Mouse (Mus musculus): ENCODE measurements around the gene St3gal4. TPM values are rescaled to one million over a fixed set of nuclear protein-coding genes. Genes with fewer than 3 reads are reported as not detected.

Gene St3gal4
- polyA plus RNA-seq, 1 experiment = 5.6 TPM

- no peak for DNase-seq (ENCODE audit: low read depth)
- TF ChIP-seq CTCF (IDR thresholded peaks at IDR 0.05; ENCODE audit: borderline replicate concordance, extremely low read depth, insufficient read depth, insufficient read length) (no peak), POLR2A (IDR thresholded peaks at IDR 0.05; ENCODE audit: borderline replicate concordance, extremely low read depth, insufficient read depth, insufficient read length, poor library complexity, severe bottlenecking) (no peak)
Observed at GRCm38 (mm10) chr9:35055528-35056330, 63.3 kb downstream of the St3gal4 start.

DNA sequence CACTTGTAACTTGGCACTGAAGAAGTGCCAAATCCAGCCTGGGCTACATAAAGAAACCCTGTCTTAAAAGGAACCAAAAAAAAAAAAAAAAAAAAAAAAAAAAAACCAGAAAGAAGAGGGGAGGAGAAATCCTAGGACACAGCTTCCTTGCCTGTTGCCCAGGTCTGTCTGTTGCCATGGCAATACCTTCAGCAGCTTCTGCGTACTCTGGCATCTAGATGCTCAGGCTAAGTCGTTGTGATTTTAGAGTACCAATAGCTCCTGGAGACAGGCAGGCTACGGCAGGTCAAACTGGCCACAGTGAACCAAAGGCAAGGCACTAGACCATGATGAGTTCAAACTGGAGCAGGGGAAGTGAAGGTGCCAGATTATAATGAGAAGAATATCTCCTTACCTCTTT lies 65.4 kb downstream of the St3gal4 start:
- peak; percentile 60 for DNase-seq (ENCODE audit: low read depth)
- TF ChIP-seq CTCF (IDR thresholded peaks at IDR 0.05; ENCODE audit: borderline replicate concordance, extremely low read depth, insufficient read depth, insufficient read length) = no peak
- TF ChIP-seq POLR2A (IDR thresholded peaks at IDR 0.05; ENCODE audit: borderline replicate concordance, extremely low read depth, insufficient read depth, insufficient read length, poor library complexity, severe bottlenecking) = no peak

DNA sequence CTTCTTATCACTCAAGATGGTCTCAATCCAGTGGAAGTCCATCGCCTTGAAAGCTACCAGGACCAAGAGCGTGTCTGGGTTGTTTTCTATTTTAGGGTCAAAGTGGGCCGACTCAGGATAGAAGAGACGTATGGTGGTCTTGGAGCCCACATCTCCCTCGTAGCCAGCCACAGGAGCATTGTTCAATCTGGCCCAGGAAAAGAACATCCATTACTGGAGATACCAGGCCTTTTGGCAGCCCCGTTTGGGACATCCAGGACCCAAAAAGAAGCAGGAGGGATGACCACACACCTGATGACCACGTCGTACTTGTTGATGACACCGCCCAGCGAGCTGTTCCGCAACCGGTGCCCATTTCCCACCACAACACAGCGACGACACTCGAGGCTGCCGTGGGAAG lies 66.0 kb downstream of the St3gal4 start:
- no peak for DNase-seq (ENCODE audit: low read depth)
- TF ChIP-seq POLR2A (IDR thresholded peaks at IDR 0.05; ENCODE audit: borderline replicate concordance, extremely low read depth, insufficient read depth, insufficient read length, poor library complexity, severe bottlenecking) = no peak
- no peak for TF ChIP-seq CTCF (IDR thresholded peaks at IDR 0.05; ENCODE audit: borderline replicate concordance, extremely low read depth, insufficient read depth, insufficient read length)

- no peak for DNase-seq (ENCODE audit: low read depth)
- TF ChIP-seq POLR2A (IDR thresholded peaks at IDR 0.05; ENCODE audit: borderline replicate concordance, extremely low read depth, insufficient read depth, insufficient read length, poor library complexity, severe bottlenecking) = no peak
- no peak for TF ChIP-seq CTCF (IDR thresholded peaks at IDR 0.05; ENCODE audit: borderline replicate concordance, extremely low read depth, insufficient read depth, insufficient read length)
Observed at GRCm38 (mm10) chr9:35052671-35053070, 66.4 kb downstream of the St3gal4 start.

DNA sequence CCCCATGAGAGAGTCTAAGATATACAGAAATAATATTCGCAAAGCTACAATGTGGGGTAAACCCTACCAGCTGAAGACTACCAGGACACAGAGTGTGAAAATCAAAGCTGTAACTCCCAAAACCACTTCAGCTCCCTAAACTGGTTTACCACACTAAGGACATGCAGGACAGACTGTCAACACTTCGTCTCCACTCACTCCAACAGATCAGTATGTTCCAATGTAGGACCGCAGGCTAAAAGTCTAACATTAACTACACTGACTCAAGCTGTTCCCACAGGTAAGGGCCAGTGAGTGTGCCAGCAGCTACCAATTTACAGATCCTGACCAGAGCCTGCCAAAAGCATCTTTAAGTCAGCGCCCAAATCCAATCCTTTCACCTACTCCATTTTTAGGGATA lies 67.4 kb downstream of the St3gal4 start:
- no peak for DNase-seq (ENCODE audit: low read depth)
- no peak for TF ChIP-seq CTCF (IDR thresholded peaks at IDR 0.05; ENCODE audit: borderline replicate concordance, extremely low read depth, insufficient read depth, insufficient read length)
- TF ChIP-seq POLR2A (IDR thresholded peaks at IDR 0.05; ENCODE audit: borderline replicate concordance, extremely low read depth, insufficient read depth, insufficient read length, poor library complexity, severe bottlenecking) = no peak

DNA sequence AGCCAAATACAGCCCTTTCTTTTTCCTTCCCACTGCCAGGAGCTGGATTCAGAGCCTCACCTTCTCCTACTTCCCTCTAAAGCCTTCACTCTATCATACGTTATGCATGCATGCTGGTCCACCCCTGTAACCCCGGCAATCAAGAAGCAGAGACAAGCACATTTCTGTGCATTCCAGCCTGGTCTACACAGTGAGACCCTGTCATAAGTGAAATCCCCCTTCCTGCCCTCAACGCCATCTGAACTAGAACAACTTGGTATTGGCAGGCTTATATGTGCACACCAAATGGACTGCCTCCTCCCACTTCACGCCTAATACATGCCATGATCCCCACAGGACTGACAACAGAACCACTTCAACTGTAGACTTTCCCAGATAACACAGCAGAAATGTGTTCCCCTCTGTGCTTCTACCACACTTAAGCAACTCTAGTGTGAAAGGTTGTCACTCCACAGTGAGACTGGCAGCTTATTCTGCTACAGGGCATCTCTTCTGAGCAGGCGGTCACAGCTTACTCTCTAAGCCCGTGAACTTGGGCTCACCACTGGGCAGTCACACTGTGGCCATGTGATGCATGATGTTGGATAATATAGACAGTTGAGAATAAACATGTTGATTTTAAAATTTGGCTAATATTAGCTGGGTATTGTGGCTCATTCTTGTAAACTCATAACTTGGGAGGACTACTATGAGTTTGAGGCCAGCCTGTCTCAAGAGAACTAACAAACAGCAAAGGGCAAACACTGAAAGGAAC lies 68.2 kb downstream of the St3gal4 start:
- TF ChIP-seq POLR2A (IDR thresholded peaks at IDR 0.05; ENCODE audit: borderline replicate concordance, extremely low read depth, insufficient read depth, insufficient read length, poor library complexity, severe bottlenecking) (no peak), CTCF (IDR thresholded peaks at IDR 0.05; ENCODE audit: borderline replicate concordance, extremely low read depth, insufficient read depth, insufficient read length) (no peak)
- DNase-seq (ENCODE audit: low read depth) = no peak

GRCm38 (mm10) chr9:35049891-35050527 lies 69.1 kb downstream of the St3gal4 start:
- no peak for DNase-seq (ENCODE audit: low read depth)

DNA sequence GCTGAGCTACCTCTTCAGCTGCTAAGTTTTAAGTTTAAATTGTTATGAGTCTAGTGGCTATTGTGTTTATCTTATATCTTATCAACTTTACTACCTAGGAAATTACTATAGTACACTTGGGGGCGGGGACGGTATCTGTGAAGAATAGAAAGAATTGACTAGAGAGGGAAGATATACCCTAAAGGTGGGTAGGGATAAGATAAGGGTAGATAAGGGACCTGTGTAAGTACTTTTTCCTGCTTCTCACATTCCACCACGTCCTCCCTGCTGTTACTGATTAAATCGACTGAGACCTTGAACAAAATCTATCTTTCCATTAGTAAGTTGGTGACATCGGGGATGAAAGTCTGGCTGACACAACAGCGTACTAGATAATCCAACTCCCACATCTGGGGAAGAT lies 70.6 kb downstream of the St3gal4 start:
- TF ChIP-seq CTCF (IDR thresholded peaks at IDR 0.05; ENCODE audit: borderline replicate concordance, extremely low read depth, insufficient read depth, insufficient read length) = no peak
- no peak for TF ChIP-seq POLR2A (IDR thresholded peaks at IDR 0.05; ENCODE audit: borderline replicate concordance, extremely low read depth, insufficient read depth, insufficient read length, poor library complexity, severe bottlenecking)
- no peak for DNase-seq (ENCODE audit: low read depth)

More at GRCm38 (mm10) chr9:35049891-35050527, 69.1 kb downstream of the St3gal4 start:
- no peak for TF ChIP-seq CTCF (IDR thresholded peaks at IDR 0.05; ENCODE audit: borderline replicate concordance, extremely low read depth, insufficient read depth, insufficient read length)
- no peak for TF ChIP-seq POLR2A (IDR thresholded peaks at IDR 0.05; ENCODE audit: borderline replicate concordance, extremely low read depth, insufficient read depth, insufficient read length, poor library complexity, severe bottlenecking)

DNA sequence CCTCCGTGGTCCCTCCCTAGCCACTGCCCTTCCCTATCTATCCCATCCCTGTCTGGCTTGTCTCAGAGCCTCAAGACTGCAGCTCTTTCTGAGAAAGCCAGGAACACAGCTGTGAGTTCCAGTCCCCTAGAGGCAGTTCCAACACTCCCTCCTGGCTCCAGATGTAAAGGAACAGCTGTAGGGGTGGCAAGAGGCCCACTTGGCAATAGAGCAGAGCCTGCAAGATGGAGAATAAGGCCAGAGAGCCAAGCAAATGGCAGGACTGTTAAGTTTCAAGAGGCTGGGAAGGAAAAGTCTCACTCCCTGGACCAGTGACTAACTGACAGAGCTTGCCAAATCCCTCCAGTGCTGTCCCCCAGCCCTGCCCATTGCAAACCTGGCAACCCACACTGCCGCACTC lies 73.3 kb downstream of the St3gal4 start:
- no peak for TF ChIP-seq CTCF (IDR thresholded peaks at IDR 0.05; ENCODE audit: borderline replicate concordance, extremely low read depth, insufficient read depth, insufficient read length)
- DNase-seq (ENCODE audit: low read depth) = peak; percentile 21

DNA sequence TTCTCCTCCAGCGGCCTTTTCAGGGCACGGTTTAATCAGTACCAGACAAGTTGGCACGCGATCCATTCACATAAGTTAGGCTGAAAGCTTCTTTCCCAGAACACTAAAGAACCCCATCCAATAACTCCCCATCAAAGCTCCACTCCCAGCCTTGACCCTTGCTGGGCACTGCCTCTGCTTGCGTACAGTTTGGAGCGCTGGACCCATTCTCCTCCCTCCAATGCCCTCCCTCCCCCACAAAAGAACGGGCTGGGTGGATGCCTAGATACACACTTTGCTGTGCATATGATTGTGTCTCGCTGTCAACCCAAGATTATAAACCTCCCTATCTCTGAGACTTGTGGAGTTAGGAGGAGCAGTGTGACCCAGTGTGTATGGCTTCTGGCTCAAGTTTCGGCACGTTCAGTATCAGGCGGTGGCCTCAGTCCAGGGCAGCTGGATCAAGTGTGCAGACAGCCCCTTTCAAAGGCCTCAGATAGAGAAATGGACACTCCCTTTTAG lies 74.0 kb downstream of the St3gal4 start:
- TF ChIP-seq CTCF (IDR thresholded peaks at IDR 0.05; ENCODE audit: borderline replicate concordance, extremely low read depth, insufficient read depth, insufficient read length) (no peak), POLR2A (IDR thresholded peaks at IDR 0.05; ENCODE audit: borderline replicate concordance, extremely low read depth, insufficient read depth, insufficient read length, poor library complexity, severe bottlenecking) (no peak)
- DNase-seq (ENCODE audit: low read depth) = peak; percentile 55

- TF ChIP-seq POLR2A (IDR thresholded peaks at IDR 0.05; ENCODE audit: borderline replicate concordance, extremely low read depth, insufficient read depth, insufficient read length, poor library complexity, severe bottlenecking) (no peak), CTCF (IDR thresholded peaks at IDR 0.05; ENCODE audit: borderline replicate concordance, extremely low read depth, insufficient read depth, insufficient read length) (no peak)
- DNase-seq (ENCODE audit: low read depth) = peak; percentile 54
Observed at GRCm38 (mm10) chr9:35044458-35044857, 74.6 kb downstream of the St3gal4 start.
